Mouse (Mus musculus): ENCODE results near the gene Gna12.

- TF ChIP-seq POLR2A (IDR thresholded peaks at IDR 0.05; ENCODE audit: control insufficient read depth, low read depth, low read length) (no peak), CTCF (IDR thresholded peaks at IDR 0.05; ENCODE audit: control insufficient read depth, insufficient read depth, insufficient replicate concordance, low read depth, low read length) (no peak)
Measured at GRCm38 (mm10) chr5:140799190-140799589, 31.0 kb downstream of the Gna12 start.

Measured in testis, adult 2 months (tissue).